Mouse (Mus musculus) neural tube, embryonic 13.5 days (tissue): ENCODE measurements at regions not wholly inside any gene's neighbourhood (a gene's known extent, or its start where the extent isn't known, plus 50 kb on each side); places are given as distances from the start of the nearest gene placed in this dataset.

Experiments
- ATAC-seq: fragments of 200-750 bp; cut with Nextera tagmentation; 2 replicates; pipeline ENCODE4 v1.8.0; 2017; ENCODE audit warnings: low read depth, mild to moderate bottlenecking, moderate TSS enrichment, moderate library complexity
- H3K27ac ChIP-seq: fragments of 300-500 bp; sonication (generic); replicated peaks from 2 replicates; pipeline ENCODE4 v1.5.1; 2015; ENCODE audit warnings: moderate library complexity, mild to moderate bottlenecking, inconsistent platforms
- H3K27me3 ChIP-seq: fragments of 300-500 bp; sonication (generic); 2 replicates; pipeline ENCODE4 v1.6.1; 2015; ENCODE audit warnings: mild to moderate bottlenecking, inconsistent platforms
- H3K36me3 ChIP-seq: fragments of 300-500 bp; sonication (generic); 2 replicates; pipeline ENCODE4 v1.6.1; 2015; ENCODE audit warnings: mild to moderate bottlenecking, inconsistent platforms
- H3K4me1 ChIP-seq: fragments of 300-500 bp; sonication (generic); replicated peaks from 2 replicates; pipeline ENCODE4 v1.6.1; 2015; ENCODE audit warnings: inconsistent platforms
- H3K4me2 ChIP-seq: fragments of 300-500 bp; sonication (generic); 2 replicates; pipeline ENCODE4 v1.6.1; 2015; ENCODE audit warnings: inconsistent platforms, mild to moderate bottlenecking, moderate library complexity
- H3K4me3 ChIP-seq: fragments of 300-500 bp; sonication (generic); 2 replicates; pipeline ENCODE4 v1.5.1; 2015; ENCODE audit warnings: mild to moderate bottlenecking, inconsistent platforms
- H3K9ac ChIP-seq: fragments of 300-500 bp; sonication (generic); 2 replicates; pipeline ENCODE4 v1.6.1; 2015; ENCODE audit warnings: moderate library complexity, mild to moderate bottlenecking, inconsistent platforms
- H3K9me3 ChIP-seq: fragments of 300-500 bp; sonication (generic); 2 replicates; pipeline ENCODE4 v1.6.1; 2016; ENCODE audit warnings: inconsistent platforms
- WGBS: fragments of 180-500 bp; shearing (Covaris S2); methylation state at CpG from one replicate; pipeline ENCODE4 v1.1.7; 2015; 5-methylcytosine and 5-hydroxymethylcytosine counted together

DNA sequence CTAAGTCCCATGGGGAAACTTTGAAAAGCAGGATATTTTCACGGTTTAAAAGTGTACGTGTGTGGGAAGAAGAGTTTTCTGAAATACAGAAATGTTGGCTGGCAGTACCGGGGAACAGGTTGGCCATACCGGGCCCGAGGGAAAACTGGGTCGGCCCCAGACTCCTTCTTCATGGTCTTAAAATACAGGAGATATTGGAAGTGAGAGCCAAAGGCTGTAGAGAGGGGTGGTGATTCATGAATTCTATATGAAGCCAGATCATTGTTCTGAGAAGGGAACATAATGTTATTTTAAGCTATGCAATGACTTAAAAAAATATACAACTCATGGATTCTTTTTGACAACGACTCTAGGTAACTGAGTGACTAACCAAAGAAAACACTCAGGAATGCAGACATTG, 133.3 kb upstream of the Atxn1 start:
- H3K4me3 ChIP-seq, result no peak overlapping the region
- no peaks in the 10 kb centered on the region for H3K4me1 ChIP-seq
- no peaks in the 10 kb centered on the region for H3K36me3 ChIP-seq
- ATAC-seq, result no peak
- no peaks in the 10 kb centered on the region for H3K27me3 ChIP-seq
- no peak overlapping the region for H3K9ac ChIP-seq
- H3K4me2 ChIP-seq, result no peak overlapping the region
- WGBS, result 84% methylated on average over 7 of the region's 7 CpGs
- no peak overlapping the region for H3K27ac ChIP-seq
- H3K9me3 ChIP-seq, result no peaks in the 10 kb centered on the region

DNA sequence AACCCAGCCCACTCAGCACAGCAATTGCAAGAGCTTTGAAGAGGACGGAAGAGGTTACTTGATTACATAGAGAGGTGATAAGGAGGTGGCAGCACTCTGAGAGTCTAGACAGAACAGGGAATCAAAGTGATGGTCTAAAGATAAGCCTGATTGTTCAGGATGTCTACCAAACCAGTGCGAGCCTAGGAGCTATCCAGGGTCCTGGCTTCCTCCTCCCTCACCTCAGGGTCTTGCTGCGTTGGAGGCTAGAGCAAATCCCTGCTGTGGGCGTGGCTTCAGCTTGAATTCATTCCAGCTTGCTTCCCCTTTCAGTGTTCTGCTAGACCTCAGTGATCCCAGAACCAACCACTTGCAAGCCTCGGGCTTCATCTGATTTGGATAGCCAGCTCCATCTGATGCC, 132.2 kb upstream of the Atxn1 start:
- Histone ChIP-seq H3K4me1 (no peaks in the 10 kb centered on the region), H3K27me3 (no peaks in the 10 kb centered on the region), H3K9ac (no peak overlapping the region), H3K9me3 (no peaks in the 10 kb centered on the region), H3K4me3 (no peak overlapping the region), H3K4me2 (no peak overlapping the region), H3K36me3 (no peaks in the 10 kb centered on the region), H3K27ac (no peak overlapping the region)
- 11% methylated on average over 5 of the region's 5 CpGs for WGBS
- ATAC-seq, result no peak

DNA sequence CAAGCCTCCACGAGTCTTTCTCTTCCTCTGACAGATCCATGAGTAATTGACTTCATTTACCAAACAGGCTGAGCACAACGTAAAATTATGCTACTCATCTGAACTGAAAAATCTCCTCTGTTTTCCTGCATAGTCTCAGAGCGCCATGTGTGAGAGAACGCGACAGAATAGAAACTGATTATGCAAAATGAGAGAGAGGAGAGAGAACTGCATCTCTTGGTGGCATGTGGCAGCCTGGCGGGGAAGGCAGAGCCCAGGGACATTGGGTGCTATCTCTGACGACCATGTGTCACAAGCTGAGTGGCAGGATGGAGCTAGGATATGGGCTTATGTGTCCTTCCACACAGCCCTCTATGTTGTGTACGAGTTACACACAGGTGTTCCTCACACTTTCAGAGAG, 131.6 kb upstream of the Atxn1 start:
- no peak overlapping the region for H3K27ac ChIP-seq
- H3K27me3 ChIP-seq, result no peaks in the 10 kb centered on the region
- no peaks in the 10 kb centered on the region for H3K4me1 ChIP-seq
- WGBS, result 61% methylated on average over 8 of the region's 8 CpGs
- no peak overlapping the region for H3K4me3 ChIP-seq
- H3K9ac ChIP-seq, result no peak overlapping the region
- H3K36me3 ChIP-seq, result no peaks in the 10 kb centered on the region
- H3K4me2 ChIP-seq, result no peak overlapping the region
- no peak for ATAC-seq
- no peaks in the 10 kb centered on the region for H3K9me3 ChIP-seq

DNA sequence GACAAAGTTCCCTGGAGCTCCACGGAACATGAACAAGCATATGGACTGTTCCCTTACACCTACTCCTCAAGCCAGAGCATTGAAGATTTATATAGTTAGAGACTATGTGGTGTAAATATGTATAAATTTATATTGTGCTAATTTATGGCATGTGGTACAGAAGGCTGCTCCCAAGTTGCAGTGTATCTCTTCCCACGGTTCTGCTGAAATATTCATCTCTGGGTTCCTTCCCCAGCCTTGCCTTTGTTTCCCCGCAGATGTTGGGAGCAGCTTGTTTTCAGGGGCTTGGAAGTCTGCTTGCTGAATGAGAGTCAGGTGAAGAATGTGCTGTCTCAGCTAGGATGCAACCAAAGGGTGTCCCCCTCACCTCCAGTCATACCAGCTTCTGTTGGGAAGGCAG, 128.0 kb upstream of the Atxn1 start:
- Histone ChIP-seq H3K4me3 (no peak overlapping the region), H3K27ac (no peak overlapping the region), H3K9ac (no peak overlapping the region), H3K4me1 (no peaks in the 10 kb centered on the region), H3K9me3 (no peaks in the 10 kb centered on the region), H3K36me3 (no peaks in the 10 kb centered on the region), H3K4me2 (no peak overlapping the region), H3K27me3 (no peaks in the 10 kb centered on the region)
- WGBS, result 85% methylated on average over 3 of the region's 3 CpGs
- no peak for ATAC-seq

DNA sequence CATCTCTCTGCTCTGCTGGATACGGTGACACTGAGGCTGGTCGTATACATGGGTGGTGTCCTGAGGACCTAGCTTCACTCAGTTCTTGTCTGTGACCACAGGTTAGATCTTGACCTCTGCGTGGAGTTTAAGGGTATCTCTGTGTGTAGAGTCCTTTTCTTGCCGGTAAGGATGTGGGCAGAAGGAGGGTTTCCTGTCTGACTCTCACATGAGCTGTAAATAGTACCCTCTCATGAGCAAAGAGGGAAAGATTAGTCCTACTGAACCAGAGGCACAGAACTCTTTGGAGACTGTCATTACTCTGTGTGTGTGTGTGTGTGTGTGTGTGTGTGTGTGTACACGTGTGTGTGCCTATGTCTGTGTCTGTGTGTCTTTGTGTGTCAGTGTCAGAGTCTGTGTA, 126.3 kb upstream of the Atxn1 start:
- Histone ChIP-seq H3K9ac (no peak overlapping the region), H3K4me2 (no peak overlapping the region), H3K27me3 (no peaks in the 10 kb centered on the region), H3K36me3 (no peaks in the 10 kb centered on the region), H3K9me3 (no peaks in the 10 kb centered on the region), H3K27ac (no peak overlapping the region), H3K4me3 (no peak overlapping the region), H3K4me1 (no peaks in the 10 kb centered on the region)
- ATAC-seq, result no peak
- WGBS, result 87% methylated on average over 5 of the region's 5 CpGs

DNA sequence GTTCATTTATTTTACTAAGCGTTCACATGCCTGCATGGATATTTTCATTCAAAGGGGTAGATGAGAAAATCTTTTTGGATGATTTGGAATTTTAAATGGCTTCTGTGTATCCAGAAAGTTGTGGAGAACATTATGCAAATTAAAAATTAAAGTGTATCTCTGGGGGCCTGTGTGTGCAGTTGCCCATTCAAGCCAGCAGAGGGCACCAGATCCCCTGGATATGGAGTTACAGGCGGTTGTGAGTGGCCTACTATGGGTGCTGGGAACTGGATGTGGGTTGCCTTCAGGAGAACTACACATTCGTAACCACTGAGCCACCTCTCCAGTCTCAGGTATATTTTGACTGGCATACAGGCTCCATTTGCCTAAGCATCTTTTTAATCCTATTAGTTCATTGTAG, 123.4 kb upstream of the Atxn1 start:
- Histone ChIP-seq H3K4me2 (no peak overlapping the region), H3K4me1 (no peaks in the 10 kb centered on the region), H3K36me3 (no peaks in the 10 kb centered on the region), H3K27ac (no peak overlapping the region), H3K9me3 (no peaks in the 10 kb centered on the region), H3K9ac (no peak overlapping the region), H3K4me3 (no peak overlapping the region), H3K27me3 (no peaks in the 10 kb centered on the region)
- 82% methylated on average over 3 of the region's 3 CpGs for WGBS
- no peak for ATAC-seq

DNA sequence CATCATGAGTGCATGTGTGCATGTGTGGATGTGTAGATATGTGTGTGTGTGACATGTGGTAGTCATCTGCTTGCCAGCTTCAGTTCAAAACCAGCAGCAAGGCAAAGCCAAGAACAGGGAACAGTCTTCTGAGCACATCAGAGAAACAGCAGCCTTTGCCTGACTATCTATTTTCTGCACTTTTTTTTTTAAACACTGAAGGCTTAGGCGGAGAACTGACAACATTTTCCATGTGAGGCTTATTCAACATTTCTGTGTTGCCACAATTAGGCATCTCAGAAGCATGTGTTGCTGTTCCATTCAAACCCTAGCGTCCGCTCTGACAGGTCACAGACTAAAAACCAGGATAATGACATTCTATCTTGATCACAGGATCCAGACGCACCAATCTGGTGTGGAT, 122.9 kb upstream of the Atxn1 start:
- Histone ChIP-seq H3K4me2 (no peak overlapping the region), H3K27ac (no peak overlapping the region), H3K27me3 (no peaks in the 10 kb centered on the region), H3K36me3 (no peaks in the 10 kb centered on the region), H3K4me3 (no peak overlapping the region), H3K4me1 (no peaks in the 10 kb centered on the region), H3K9ac (no peak overlapping the region), H3K9me3 (no peaks in the 10 kb centered on the region)
- ATAC-seq, result no peak
- 93% methylated on average over 4 of the region's 4 CpGs for WGBS

DNA sequence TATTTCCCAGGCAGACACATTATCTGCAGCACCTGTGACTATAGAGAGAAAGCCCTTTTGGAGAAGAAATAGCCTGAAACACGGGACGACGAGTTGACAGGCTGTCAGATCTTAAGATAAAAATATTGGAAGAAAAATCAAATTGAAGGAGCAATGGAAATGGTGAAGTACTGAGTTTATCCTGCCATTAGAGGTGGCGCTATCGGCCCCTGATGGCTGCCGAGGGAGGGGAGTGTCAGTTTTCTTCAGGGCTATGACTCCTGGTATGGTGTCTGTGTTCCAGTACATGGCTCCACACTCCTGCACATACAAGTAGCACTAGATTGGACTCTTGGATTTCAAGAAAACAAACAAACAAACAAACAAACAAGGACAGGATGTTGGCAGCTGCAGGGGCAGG, 112.1 kb upstream of the Atxn1 start:
- Histone ChIP-seq H3K4me2 (no peak overlapping the region), H3K4me3 (no peak overlapping the region), H3K36me3 (no peaks in the 10 kb centered on the region), H3K9ac (no peak overlapping the region), H3K27ac (no peak overlapping the region), H3K4me1 (no peaks in the 10 kb centered on the region), H3K9me3 (no peaks in the 10 kb centered on the region; the same call in 1 of the 2 replicates), H3K27me3 (no peaks in the 10 kb centered on the region)
- 82% methylated on average over 6 of the region's 6 CpGs for WGBS
- no peak for ATAC-seq

DNA sequence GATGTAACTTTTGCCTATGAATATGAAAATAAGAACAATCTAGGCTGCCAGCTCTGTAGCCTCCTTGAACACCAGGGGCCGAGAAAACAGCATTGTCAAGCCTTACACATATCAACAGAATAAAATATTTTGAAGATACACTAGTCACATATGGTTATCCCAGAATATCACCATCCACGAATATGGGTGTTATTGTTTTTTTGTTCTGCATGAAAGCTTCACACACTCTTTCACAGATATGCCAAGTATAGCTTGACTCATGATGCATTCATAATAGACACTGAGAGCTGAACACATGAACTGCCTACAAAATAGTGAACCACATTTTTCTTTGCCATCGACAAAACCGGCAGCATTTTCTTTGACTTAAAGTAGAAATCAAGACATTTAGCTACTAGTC, 106.9 kb upstream of the Atxn1 start:
- Histone ChIP-seq H3K9me3 (no peaks in the 10 kb centered on the region; the same call in 1 of the 2 replicates), H3K4me1 (no peaks in the 10 kb centered on the region), H3K9ac (no peak overlapping the region), H3K4me2 (no peak overlapping the region), H3K27me3 (no peaks in the 10 kb centered on the region), H3K27ac (no peak overlapping the region), H3K4me3 (no peak overlapping the region), H3K36me3 (no peaks in the 10 kb centered on the region)
- 93% methylated on average over 4 of the region's 4 CpGs for WGBS
- no peak for ATAC-seq

DNA sequence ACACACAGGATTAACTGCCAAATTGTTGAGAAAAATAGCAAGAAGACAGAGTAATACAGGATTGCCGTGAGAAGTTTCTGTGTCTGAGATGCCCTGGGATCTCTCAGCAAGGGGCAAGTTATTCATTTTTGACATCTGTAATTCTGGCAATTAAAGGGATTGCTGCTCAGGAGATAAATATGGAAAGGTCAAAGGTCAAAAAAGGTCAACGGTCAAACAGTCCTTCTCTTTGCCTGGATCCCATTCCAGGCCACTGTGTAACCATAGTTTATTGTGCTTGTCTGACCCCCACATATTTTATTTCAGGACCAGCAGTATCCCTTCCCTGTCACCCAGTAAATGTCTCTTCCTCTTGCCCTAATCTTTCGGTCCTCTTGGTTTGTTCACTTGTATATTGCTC, 104.8 kb upstream of the Atxn1 start:
- Histone ChIP-seq H3K27ac (no peak overlapping the region), H3K36me3 (no peaks in the 10 kb centered on the region), H3K27me3 (no peaks in the 10 kb centered on the region), H3K9me3 (no peaks in the 10 kb centered on the region; the same call in 1 of the 2 replicates), H3K9ac (no peak overlapping the region), H3K4me3 (no peak overlapping the region), H3K4me1 (no peaks in the 10 kb centered on the region), H3K4me2 (no peak overlapping the region)
- 48% methylated on average over 3 of the region's 3 CpGs for WGBS
- no peak for ATAC-seq

DNA sequence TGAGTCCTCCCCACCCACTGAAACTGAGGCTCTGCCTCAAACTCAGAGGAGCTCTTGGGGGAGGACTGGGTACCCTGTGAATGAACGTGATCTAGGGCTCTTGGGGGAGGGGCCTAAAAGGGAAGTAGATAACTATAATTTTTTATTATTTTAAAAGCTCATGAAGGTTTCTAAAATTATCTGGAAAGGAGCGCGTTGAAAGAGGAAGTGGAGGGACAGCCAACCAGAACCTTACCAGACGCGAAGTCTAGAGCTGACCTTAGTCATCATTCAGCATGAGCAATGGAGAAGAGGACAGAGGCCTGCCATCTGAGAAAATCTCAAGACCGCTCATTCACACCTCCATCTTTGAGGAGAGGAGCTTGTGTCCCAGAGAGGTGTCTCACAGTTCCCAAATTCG, 98.0 kb upstream of the Atxn1 start:
- no peak overlapping the region for H3K4me2 ChIP-seq
- no peaks in the 10 kb centered on the region for H3K9me3 ChIP-seq
- no peak for ATAC-seq
- H3K4me1 ChIP-seq, result no peaks in the 10 kb centered on the region
- no peak overlapping the region for H3K27ac ChIP-seq
- no peak overlapping the region for H3K9ac ChIP-seq
- no peak overlapping the region for H3K4me3 ChIP-seq
- H3K27me3 ChIP-seq, result no peaks in the 10 kb centered on the region
- no peaks in the 10 kb centered on the region for H3K36me3 ChIP-seq
- 94% methylated on average over 7 of the region's 7 CpGs for WGBS

DNA sequence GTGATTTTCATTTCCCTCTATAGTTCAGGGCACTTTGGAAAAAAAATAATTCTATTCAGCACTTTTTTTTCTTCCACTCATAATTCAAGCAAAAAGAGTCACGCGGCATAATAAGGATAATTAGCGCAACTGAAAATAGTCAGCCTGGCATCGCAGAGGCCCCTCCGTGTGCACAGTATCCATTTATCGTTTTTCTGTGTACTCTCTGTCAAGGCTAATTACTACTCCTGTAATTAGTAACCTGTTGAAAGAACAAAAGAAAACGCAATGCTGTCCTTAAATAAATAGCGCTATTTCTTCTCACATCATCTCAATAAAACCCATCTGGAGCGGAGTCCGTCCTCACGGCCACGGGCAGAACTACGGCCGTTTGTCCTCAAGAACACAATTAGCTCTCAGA, 95.1 kb upstream of the Atxn1 start:
- Histone ChIP-seq H3K9me3 (no peaks in the 10 kb centered on the region), H3K4me1 (no peaks in the 10 kb centered on the region), H3K4me3 (no peak overlapping the region), H3K27me3 (no peaks in the 10 kb centered on the region), H3K27ac (no peak overlapping the region), H3K36me3 (no peaks in the 10 kb centered on the region), H3K4me2 (no peak overlapping the region), H3K9ac (no peak overlapping the region)
- WGBS, result 74% methylated on average over 14 of the region's 14 CpGs
- 0 out of 2 replicates have a peak, but pooled peaks have one; percentile 11 for ATAC-seq

DNA sequence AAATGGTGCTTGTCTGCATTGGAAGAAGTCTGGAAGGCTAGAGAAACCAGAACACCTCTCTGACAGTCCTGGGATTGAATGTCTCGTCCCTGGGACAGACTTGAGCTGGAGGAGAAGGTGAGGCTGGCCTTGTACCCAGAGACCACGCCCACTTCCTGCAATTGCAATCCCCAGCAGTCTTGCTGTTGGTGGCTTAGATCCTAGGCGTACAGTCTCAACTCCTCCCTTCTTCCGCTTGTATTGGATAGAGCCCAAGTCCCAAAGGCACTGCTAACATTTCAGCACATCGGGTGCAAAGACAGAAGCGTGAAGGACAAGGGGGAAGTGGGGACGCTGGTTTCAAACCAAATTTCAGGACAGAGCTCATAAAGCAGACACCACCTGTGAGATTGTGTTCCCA, 94.1 kb upstream of the Atxn1 start:
- no peaks in the 10 kb centered on the region for H3K4me1 ChIP-seq
- 46% methylated on average over 7 of the region's 7 CpGs for WGBS
- ATAC-seq, result no peak
- no peaks in the 10 kb centered on the region for H3K9me3 ChIP-seq
- H3K36me3 ChIP-seq, result no peaks in the 10 kb centered on the region
- no peaks in the 10 kb centered on the region for H3K27me3 ChIP-seq
- H3K4me2 ChIP-seq, result no peak overlapping the region
- H3K4me3 ChIP-seq, result no peak overlapping the region
- H3K27ac ChIP-seq, result no peak overlapping the region
- no peak overlapping the region for H3K9ac ChIP-seq

DNA sequence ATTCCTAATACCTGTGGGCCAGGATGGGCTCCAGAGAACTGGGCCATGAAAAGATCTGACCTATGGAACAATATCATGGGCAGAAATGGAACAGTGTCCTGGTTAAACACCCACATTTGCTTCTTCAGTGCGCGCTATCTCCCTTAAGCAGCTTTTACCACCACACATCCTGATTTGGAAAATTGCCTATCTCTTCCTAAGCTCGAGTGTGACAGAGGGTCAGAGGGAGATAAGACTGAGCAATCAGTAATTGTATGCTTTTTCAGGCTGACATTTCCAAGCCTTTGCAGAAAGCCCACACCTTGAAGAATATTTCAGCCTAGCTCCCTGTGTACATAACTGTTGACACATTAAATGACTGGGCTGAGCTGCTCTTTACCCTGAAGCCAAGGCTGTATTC, 93.5 kb upstream of the Atxn1 start:
- Histone ChIP-seq H3K36me3 (no peaks in the 10 kb centered on the region), H3K9ac (no peak overlapping the region), H3K9me3 (no peaks in the 10 kb centered on the region), H3K4me2 (no peak overlapping the region), H3K4me3 (no peak overlapping the region), H3K27me3 (no peaks in the 10 kb centered on the region), H3K27ac (no peak overlapping the region), H3K4me1 (no peaks in the 10 kb centered on the region)
- 91% methylated on average over 3 of the region's 3 CpGs for WGBS
- no peak for ATAC-seq
